Mouse (Mus musculus) myocyte (in vitro differentiated cells): Measurements from ENCODE around the gene Mapk8ip2.

Experiments
- CEBPB ChIP-seq: IDR thresholded peaks from 2 replicates; pipeline ENCODE4 v1.6.1; 2011; ENCODE audit warnings: mild to moderate bottlenecking, moderate library complexity; ENCODE audit not compliant: poor library complexity, insufficient read depth, severe bottlenecking
- E2F4 ChIP-seq: IDR thresholded peaks from one replicate; pipeline ENCODE4 v1.6.1; 2011; ENCODE audit warnings: mild to moderate bottlenecking, control low read depth, moderate library complexity; ENCODE audit not compliant: insufficient read depth
- MAX ChIP-seq: IDR thresholded peaks from one replicate; pipeline ENCODE4 v1.6.1; 2011; ENCODE audit warnings: low read depth, mild to moderate bottlenecking, control low read depth
- MYOG ChIP-seq, 3 experiments: IDR thresholded peaks; one replicate each; pipeline ENCODE4 v1.6.1; 2011; ENCODE audit warnings: control low read depth in 2 of 3, low read depth in 2 of 3, mild to moderate bottlenecking in 2 of 3; ENCODE audit not compliant: insufficient read length in 2 of 3, control insufficient read depth in 1 of 3, insufficient read depth in 1 of 3
- POLR2A ChIP-seq: IDR thresholded peaks from one replicate; pipeline ENCODE4 v1.6.1; 2011; ENCODE audit warnings: low read depth, mild to moderate bottlenecking, control low read depth, moderate library complexity; ENCODE audit not compliant: insufficient read length
- POLR2AphosphoS2 ChIP-seq: IDR thresholded peaks from one replicate; pipeline ENCODE4 v1.6.1; 2011; ENCODE audit warnings: low read depth, control low read depth; ENCODE audit not compliant: insufficient read length
- REST ChIP-seq: IDR thresholded peaks from one replicate; pipeline ENCODE4 v1.6.1; 2011; ENCODE audit warnings: mild to moderate bottlenecking, control low read depth, moderate library complexity; ENCODE audit not compliant: insufficient read depth, insufficient read length
- SRF ChIP-seq: IDR thresholded peaks from one replicate; pipeline ENCODE4 v1.6.1; 2011; ENCODE audit warnings: low read depth; ENCODE audit not compliant: control insufficient read depth, insufficient read length
- TCF12 ChIP-seq: IDR thresholded peaks from one replicate; pipeline ENCODE4 v1.6.1; 2011; ENCODE audit warnings: mild to moderate bottlenecking, control low read depth; ENCODE audit not compliant: poor library complexity, insufficient read depth, severe bottlenecking
- TCF3 ChIP-seq: IDR thresholded peaks from one replicate; pipeline ENCODE4 v1.6.1; 2011; ENCODE audit warnings: low read depth, control low read depth; ENCODE audit not compliant: insufficient read length
- USF1 ChIP-seq: IDR thresholded peaks from one replicate; pipeline ENCODE4 v1.6.1; 2011; ENCODE audit warnings: low read depth, mild to moderate bottlenecking, control low read depth, moderate library complexity

- TF ChIP-seq POLR2A (no peak), CEBPB (no peak), POLR2AphosphoS2 (no peak), TCF12 (no peak), MAX (no peak), TCF3 (no peak), SRF (no peak), REST (no peak), E2F4 (no peak), MYOG (IDR thresholded peaks at IDR 0.05; ENCODE audit: control insufficient read depth in 1 of 3, insufficient read depth in 1 of 3, insufficient read length in 2 of 3, low read depth in 2 of 3) (no peak), USF1 (no peak)
These were observed 11.1 kb upstream of the Mapk8ip2 start for GRCm38 (mm10) chr15:89442486-89443070.
